Mouse (Mus musculus): ENCODE data around the gene Pam16.

GRCm38 (mm10) chr16:4656571-4657081 lies 31.8 kb upstream of the Pam16 start:
- TF ChIP-seq POLR2A (IDR thresholded peaks at IDR 0.05; ENCODE audit: borderline replicate concordance, insufficient read depth, low read length) (no peak), CTCF (IDR thresholded peaks at IDR 0.05; ENCODE audit: borderline replicate concordance, insufficient read depth, low read depth, low read length) (no peak)

All from cerebellum, adult 2 months (tissue).